Mouse (Mus musculus) C2C12 (cell line): ENCODE results near the gene Slc35a3.

Experiments used
- CTCF ChIP-seq: IDR thresholded peaks from one replicate; pipeline ENCODE4 v1.5.1; 2011; ENCODE audit not compliant: control insufficient read depth, insufficient read depth, insufficient read length
- FOSL1 ChIP-seq: IDR thresholded peaks from one replicate; pipeline ENCODE4 v1.8.0; 2011; ENCODE audit warnings: mild to moderate bottlenecking, low read length; ENCODE audit not compliant: poor library complexity, insufficient read depth, severe bottlenecking
- MAX ChIP-seq: IDR thresholded peaks from one replicate; pipeline ENCODE4 v1.6.1; 2011; ENCODE audit warnings: mild to moderate bottlenecking, control low read depth
- MYOG ChIP-seq: IDR thresholded peaks from one replicate; pipeline ENCODE4 v1.6.1; 2011; ENCODE audit not compliant: control insufficient read depth, insufficient read length; ENCODE audit errors: extremely low read depth
- USF1 ChIP-seq: IDR thresholded peaks from one replicate; pipeline ENCODE4 v1.6.1; 2011; ENCODE audit warnings: low read depth, mild to moderate bottlenecking, control low read depth, moderate library complexity

GRCm38 (mm10) chr3:116648805-116649204, 63.8 kb downstream of the Slc35a3 start:
- no peak for TF ChIP-seq MYOG
- TF ChIP-seq CTCF, result no peak
- no peak for TF ChIP-seq MAX
- no peak for TF ChIP-seq FOSL1
- no peak for TF ChIP-seq USF1
